Mouse (Mus musculus): ENCODE results near the gene Zfp719. TPM values are rescaled to one million over a fixed set of nuclear protein-coding genes. Genes with fewer than 3 reads are reported as not detected.
A peak's percentile ranks its signal among the peaks of the same experiment; 100 is the strongest.

The Zfp719 gene
- polyA plus RNA-seq, 1 experiment from 2014 or later: 17.4 TPM

- no peak for ATAC-seq (ENCODE audit: low FRiP score)
- Histone ChIP-seq H3K36me3 (replicated peaks; ENCODE audit: control insufficient read depth, insufficient read depth) (no peaks in the 10 kb centered on the region), H3K4me2 (replicated peaks) (no peak overlapping the region), H3K27ac (no peak overlapping the region), H3K4me3 (replicated peaks; ENCODE audit: low read length) (no peak overlapping the region), H3K9me3 (ENCODE audit: control insufficient read depth, low read length) (no peaks in the 10 kb centered on the region), H3K27me3 (ENCODE audit: control insufficient read depth, insufficient read depth, low read length) (no peaks in the 10 kb centered on the region), H3K4me1 (replicated peaks; ENCODE audit: control insufficient read depth, insufficient read depth, low read length) (no peaks in the 10 kb centered on the region), H3K9ac (no peak overlapping the region)
- no peak for DNase-seq (ENCODE audit: low spot score)
- 31% methylated on average over 5 of the region's 5 CpGs for WGBS
Observed at GRCm38 (mm10) chr7:43601884-43602283, 22.5 kb downstream of the Zfp719 start.

DNA sequence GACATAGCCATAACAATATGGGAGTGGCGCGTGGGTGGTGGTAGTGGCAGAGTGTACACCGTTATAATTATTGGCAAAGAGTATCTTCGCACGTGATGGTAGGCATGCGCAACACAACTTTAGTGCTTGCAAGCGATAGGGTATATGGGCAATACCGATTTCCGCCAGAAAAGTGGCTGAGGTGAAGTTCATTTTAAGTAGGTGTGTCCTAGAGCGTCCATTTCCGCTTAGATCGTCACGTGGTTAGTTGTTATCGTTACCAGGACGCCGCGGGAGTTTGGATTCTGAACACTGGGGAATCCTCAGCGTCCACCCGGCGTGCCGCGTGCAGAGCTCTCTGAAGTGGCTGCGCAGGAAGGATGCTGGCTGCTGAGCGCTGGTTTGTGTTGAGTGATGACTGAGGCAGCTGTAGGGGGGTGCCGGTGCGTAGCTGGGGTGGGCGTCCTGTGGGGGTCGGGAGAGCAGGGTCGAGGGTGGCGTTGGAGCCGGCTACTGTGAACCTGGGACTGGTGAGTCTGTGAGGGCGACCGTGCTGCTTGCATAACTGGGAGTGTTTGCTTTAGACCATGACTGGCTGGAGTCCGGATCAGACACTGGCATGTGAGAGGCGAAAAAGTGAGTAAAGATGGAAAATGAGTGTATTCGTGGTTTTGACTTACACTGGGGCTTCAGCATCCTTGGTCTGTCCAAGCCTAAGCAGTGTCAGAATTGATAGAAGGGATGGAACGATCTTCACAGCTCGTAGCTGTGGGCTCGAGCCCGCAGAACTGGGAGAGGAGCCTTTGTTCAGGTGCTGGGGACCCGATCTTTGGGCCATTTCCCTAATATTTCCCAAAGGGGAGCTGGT, 27.7 kb downstream of the Zfp719 start, which contains the start of gene Zfp819:
Gene Zfp819 (plus strand): TSS at position 274 of the 847 bp plus-strand sequence.
- peak; percentile 78 for DNase-seq (ENCODE audit: low spot score)
- WGBS: 17% methylated on average over 41 of the region's 41 CpGs
- Histone ChIP-seq H3K27ac (no peak within 1 kb of the TSS), H3K36me3 (replicated peaks; ENCODE audit: control insufficient read depth, insufficient read depth) (no peaks in the 10 kb centered on the region), H3K4me2 (replicated peaks) (peak within 1 kb of the TSS; percentile 69), H3K27me3 (ENCODE audit: control insufficient read depth, insufficient read depth, low read length) (no peaks in the 10 kb centered on the region), H3K4me1 (replicated peaks; ENCODE audit: control insufficient read depth, insufficient read depth, low read length) (no peaks in the 10 kb centered on the region; the same call in 1 of the 2 replicates), H3K9ac (peak within 1 kb of the TSS; percentile 50), H3K4me3 (replicated peaks; ENCODE audit: low read length) (peak within 1 kb of the TSS; percentile 36), H3K9me3 (ENCODE audit: control insufficient read depth, low read length) (no peaks in the 10 kb centered on the region)
- peak; percentile 90 for ATAC-seq (ENCODE audit: low FRiP score)

DNA sequence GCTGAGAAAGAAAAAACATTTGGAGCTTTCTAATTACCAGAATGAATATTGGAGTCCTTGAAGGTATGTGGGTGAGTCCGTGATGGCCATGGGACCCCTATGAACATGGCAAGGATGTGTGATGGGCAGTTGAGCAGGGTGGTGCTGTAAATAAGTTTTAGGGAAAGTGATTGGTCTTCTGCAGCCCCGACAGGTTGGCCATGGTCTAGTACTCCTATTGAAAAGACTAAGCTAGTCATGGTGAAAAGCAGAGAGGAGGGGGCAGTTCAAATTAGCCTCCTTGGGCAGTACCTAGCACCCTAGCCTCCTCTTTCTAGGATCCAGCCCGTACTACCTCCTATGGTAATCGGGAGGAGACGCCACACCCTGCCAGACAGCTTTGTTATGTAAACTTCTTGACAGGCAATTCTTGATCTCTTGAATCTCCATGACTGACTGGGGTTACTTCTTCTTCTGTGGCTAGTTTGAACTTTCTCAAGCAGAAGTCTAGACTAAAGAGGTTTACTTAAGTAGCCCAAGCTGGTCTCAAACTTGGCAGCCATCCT, 28.4 kb downstream of the Zfp719 start:
- Histone ChIP-seq H3K4me2 (replicated peaks) (peak overlapping the region; percentile 69), H3K4me3 (replicated peaks; ENCODE audit: low read length) (peak overlapping the region; percentile 36), H3K9me3 (ENCODE audit: control insufficient read depth, low read length) (no peaks in the 10 kb centered on the region), H3K36me3 (replicated peaks; ENCODE audit: control insufficient read depth, insufficient read depth) (no peaks in the 10 kb centered on the region), H3K27ac (no peak overlapping the region), H3K9ac (no peak overlapping the region), H3K4me1 (replicated peaks; ENCODE audit: control insufficient read depth, insufficient read depth, low read length) (no peaks in the 10 kb centered on the region; the same call in 1 of the 2 replicates), H3K27me3 (ENCODE audit: control insufficient read depth, insufficient read depth, low read length) (no peaks in the 10 kb centered on the region)
- WGBS: 39% methylated on average over 5 of the region's 5 CpGs
- DNase-seq (ENCODE audit: low spot score) (no peak), ATAC-seq (ENCODE audit: low FRiP score) (no peak)

DNA sequence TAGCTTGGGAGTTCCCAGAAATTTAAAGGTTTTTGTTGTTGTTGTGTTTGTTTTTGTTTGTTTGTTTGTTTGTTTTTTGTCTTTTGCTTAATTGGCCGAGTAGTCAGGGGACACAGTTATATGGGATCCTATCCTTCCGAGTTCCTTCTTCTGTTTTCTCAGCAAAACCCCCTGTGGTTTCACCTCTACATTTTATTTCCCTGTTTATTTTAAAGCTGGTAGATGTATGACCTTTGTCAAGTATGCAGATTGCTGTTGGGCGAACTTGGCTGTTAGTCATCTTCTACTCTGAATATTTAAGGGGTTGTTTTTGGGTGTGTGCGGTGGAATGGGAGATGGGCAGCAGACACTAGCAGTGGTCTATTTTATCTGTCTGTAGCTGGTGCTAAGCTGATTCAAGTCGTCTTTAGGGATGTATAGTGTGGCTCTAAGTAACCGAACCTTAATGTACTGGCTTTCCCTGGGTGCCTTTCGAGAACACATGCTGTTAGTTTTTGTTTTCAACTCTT, 29.0 kb downstream of the Zfp719 start:
- Histone ChIP-seq H3K9me3 (ENCODE audit: control insufficient read depth, low read length) (no peaks in the 10 kb centered on the region), H3K36me3 (replicated peaks; ENCODE audit: control insufficient read depth, insufficient read depth) (no peaks in the 10 kb centered on the region), H3K4me2 (replicated peaks) (no peak overlapping the region), H3K27me3 (ENCODE audit: control insufficient read depth, insufficient read depth, low read length) (no peaks in the 10 kb centered on the region), H3K4me1 (replicated peaks; ENCODE audit: control insufficient read depth, insufficient read depth, low read length) (no peaks in the 10 kb centered on the region; the same call in 1 of the 2 replicates), H3K4me3 (replicated peaks; ENCODE audit: low read length) (no peak overlapping the region), H3K27ac (no peak overlapping the region), H3K9ac (no peak overlapping the region)
- WGBS: 82% methylated on average over 7 of the region's 7 CpGs
- ATAC-seq (ENCODE audit: low FRiP score) (no peak), DNase-seq (ENCODE audit: low spot score) (no peak)

GRCm38 (mm10) chr7:43613816-43614551, 34.6 kb downstream of the Zfp719 start:
- Histone ChIP-seq H3K27me3 (ENCODE audit: control insufficient read depth, insufficient read depth, low read length) (no peaks in the 10 kb centered on the region), H3K4me1 (replicated peaks; ENCODE audit: control insufficient read depth, insufficient read depth, low read length) (no peaks in the 10 kb centered on the region), H3K27ac (no peak overlapping the region), H3K9me3 (ENCODE audit: control insufficient read depth, low read length) (no peaks in the 10 kb centered on the region), H3K4me3 (replicated peaks; ENCODE audit: low read length) (no peak overlapping the region), H3K36me3 (replicated peaks; ENCODE audit: control insufficient read depth, insufficient read depth) (no peaks in the 10 kb centered on the region), H3K9ac (no peak overlapping the region), H3K4me2 (replicated peaks) (no peak overlapping the region)
- WGBS: 86% methylated on average over 14 of the region's 14 CpGs
- DNase-seq (ENCODE audit: low spot score) (no peak), ATAC-seq (ENCODE audit: low FRiP score) (no peak)

GRCm38 (mm10) chr7:43622927-43623326, 43.5 kb downstream of the Zfp719 start:
- no peaks in the 10 kb centered on the region for H3K9me3 ChIP-seq (ENCODE audit: control insufficient read depth, low read length)
- H3K4me2 ChIP-seq (replicated peaks): no peak overlapping the region
- no peak overlapping the region for H3K9ac ChIP-seq
- no peak overlapping the region for H3K4me3 ChIP-seq (replicated peaks; ENCODE audit: low read length)
- H3K27me3 ChIP-seq (ENCODE audit: control insufficient read depth, insufficient read depth, low read length): no peaks in the 10 kb centered on the region
- H3K4me1 ChIP-seq (replicated peaks; ENCODE audit: control insufficient read depth, insufficient read depth, low read length): peaks cover 4% of the 10 kb centered on the region; the same call in 1 of the 2 replicates
- no peak overlapping the region for H3K27ac ChIP-seq
- 86% methylated on average over 7 of the region's 7 CpGs for WGBS
- H3K36me3 ChIP-seq (replicated peaks; ENCODE audit: control insufficient read depth, insufficient read depth): no peaks in the 10 kb centered on the region
- DNase-seq (ENCODE audit: low spot score): no peak
- ATAC-seq (ENCODE audit: low FRiP score): no peak

GRCm38 (mm10) chr7:43623819-43624218, 44.4 kb downstream of the Zfp719 start:
- no peaks in the 10 kb centered on the region for H3K36me3 ChIP-seq (replicated peaks; ENCODE audit: control insufficient read depth, insufficient read depth)
- no peaks in the 10 kb centered on the region for H3K27me3 ChIP-seq (ENCODE audit: control insufficient read depth, insufficient read depth, low read length)
- no peak for DNase-seq (ENCODE audit: low spot score)
- peak overlapping the region; percentile 21 for H3K4me2 ChIP-seq (replicated peaks)
- H3K9me3 ChIP-seq (ENCODE audit: control insufficient read depth, low read length): no peaks in the 10 kb centered on the region
- H3K4me1 ChIP-seq (replicated peaks; ENCODE audit: control insufficient read depth, insufficient read depth, low read length): peaks cover 4% of the 10 kb centered on the region; the same call in 1 of the 2 replicates
- no peak overlapping the region for H3K9ac ChIP-seq
- H3K4me3 ChIP-seq (replicated peaks; ENCODE audit: low read length): no peak overlapping the region
- no peak overlapping the region for H3K27ac ChIP-seq
- 12% methylated on average over 10 of the region's 10 CpGs for WGBS
- ATAC-seq (ENCODE audit: low FRiP score): no peak; the same call in 1 of the 2 replicates

DNA sequence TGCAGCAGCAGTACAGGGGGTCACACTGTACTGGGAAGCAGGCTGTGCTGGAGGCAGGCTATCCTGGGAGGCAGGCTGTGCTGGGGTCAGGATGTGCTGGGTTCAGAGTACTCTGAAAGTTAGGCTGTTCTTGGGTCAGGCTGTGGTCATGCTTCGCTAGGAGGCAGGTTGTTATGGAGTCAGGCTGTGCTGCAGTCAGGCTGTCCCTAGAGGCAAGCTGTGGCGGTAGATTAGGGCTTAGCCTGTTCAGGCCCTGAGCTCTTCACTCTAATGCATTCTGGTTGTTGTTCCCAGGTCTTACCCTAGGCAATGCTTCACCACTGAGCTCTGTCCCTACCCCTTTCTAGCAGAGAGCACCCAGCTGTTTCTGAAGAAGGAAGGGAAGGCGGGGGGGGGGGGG, 45.7 kb downstream of the Zfp719 start:
- H3K27me3 ChIP-seq (ENCODE audit: control insufficient read depth, insufficient read depth, low read length): no peaks in the 10 kb centered on the region
- ATAC-seq (ENCODE audit: low FRiP score) (no peak), DNase-seq (ENCODE audit: low spot score) (no peak)
- H3K9me3 ChIP-seq (ENCODE audit: control insufficient read depth, low read length): no peaks in the 10 kb centered on the region
- peaks cover 4% of the 10 kb centered on the region; the same call in 1 of the 2 replicates for H3K4me1 ChIP-seq (replicated peaks; ENCODE audit: control insufficient read depth, insufficient read depth, low read length)
- H3K36me3 ChIP-seq (replicated peaks; ENCODE audit: control insufficient read depth, insufficient read depth): no peaks in the 10 kb centered on the region
- 51% methylated on average over 2 of the region's 3 CpGs for WGBS
- H3K4me2 ChIP-seq (replicated peaks): no peak overlapping the region
- no peak overlapping the region for H3K4me3 ChIP-seq (replicated peaks; ENCODE audit: low read length)
- H3K9ac ChIP-seq: no peak overlapping the region
- no peak overlapping the region for H3K27ac ChIP-seq
